Mouse (Mus musculus): Measurements from ENCODE around the gene Hivep3. TPM values are rescaled to one million over a fixed set of nuclear protein-coding genes. Genes with fewer than 3 reads are reported as not detected.

The Hivep3 gene
- polyA plus RNA-seq, 2 experiments: 3.8 to 5.1 TPM

DNA sequence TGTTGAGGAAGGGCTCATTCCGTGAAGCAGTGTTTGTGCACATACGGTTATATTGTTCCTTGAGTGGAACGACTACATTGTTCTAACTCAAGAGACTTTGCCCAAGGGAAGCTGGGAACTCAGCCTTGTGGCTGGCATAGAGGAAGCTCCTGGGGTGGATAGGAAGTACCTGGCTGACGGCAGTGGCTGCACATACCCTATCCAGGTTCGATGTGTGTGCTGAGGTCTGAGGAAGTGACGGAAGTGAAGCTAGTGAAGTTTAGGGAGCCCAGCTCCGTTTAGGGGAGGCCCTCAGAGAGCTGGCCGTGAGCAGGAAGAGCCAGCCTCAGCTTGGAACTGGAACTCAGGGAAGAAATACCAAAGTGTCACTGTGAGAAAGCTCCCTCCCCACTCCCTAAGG, 374.2 kb downstream of the Hivep3 start:
- no peaks in the 10 kb centered on the region for H3K4me1 ChIP-seq (ENCODE audit: control insufficient read depth, insufficient read depth, low read length)
- no peak overlapping the region for H3K27ac ChIP-seq (replicated peaks; ENCODE audit: low read depth, low read length)
- no peaks in the 10 kb centered on the region for H3K9me3 ChIP-seq (ENCODE audit: control insufficient read depth, low read length)
- H3K4me2 ChIP-seq (replicated peaks; ENCODE audit: low read depth, low read length, severe bottlenecking): no peak overlapping the region
- ATAC-seq (ENCODE audit: low FRiP score, low read depth) (no peak), DNase-seq (ENCODE audit: low spot score) (no peak)
- H3K9ac ChIP-seq (ENCODE audit: low read depth, low read length, severe bottlenecking): no peak overlapping the region
- WGBS: 75% methylated on average over 8 of the region's 8 CpGs
- no peak overlapping the region for H3K4me3 ChIP-seq (replicated peaks; ENCODE audit: low read length)
- no peak for TF ChIP-seq POLR2A (IDR thresholded peaks at IDR 0.05; ENCODE audit: borderline replicate concordance, extremely low read depth, insufficient read depth, insufficient read length)
- no peaks in the 10 kb centered on the region for H3K27me3 ChIP-seq (ENCODE audit: control insufficient read depth, insufficient read depth, low read length)
- H3K36me3 ChIP-seq (ENCODE audit: control insufficient read depth, insufficient read depth, low read length): no peaks in the 10 kb centered on the region

DNA sequence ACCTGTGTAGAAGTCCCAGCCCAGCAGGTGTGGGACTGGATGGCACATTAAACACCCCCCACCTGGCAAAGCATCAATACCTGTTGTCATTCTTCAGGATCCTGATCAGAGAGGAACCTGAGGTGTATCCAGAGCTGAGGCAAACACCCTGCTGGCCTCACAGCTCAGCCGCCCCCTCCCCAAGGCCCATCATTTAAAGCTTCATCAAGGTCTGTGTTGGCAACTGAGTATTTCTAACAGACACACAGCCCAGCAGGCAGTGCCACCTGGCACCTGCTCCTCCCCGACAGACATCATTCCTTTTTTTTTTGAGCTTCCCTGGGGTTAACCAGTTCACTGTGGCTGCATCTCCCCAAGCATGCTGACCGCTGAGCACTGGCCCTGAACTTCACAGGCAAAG, 381.9 kb downstream of the Hivep3 start:
- DNase-seq (ENCODE audit: low spot score) (no peak), ATAC-seq (ENCODE audit: low FRiP score, low read depth) (no peak)
- no peaks in the 10 kb centered on the region for H3K4me1 ChIP-seq (ENCODE audit: control insufficient read depth, insufficient read depth, low read length)
- H3K36me3 ChIP-seq (ENCODE audit: control insufficient read depth, insufficient read depth, low read length): no peaks in the 10 kb centered on the region
- TF ChIP-seq POLR2A (IDR thresholded peaks at IDR 0.05; ENCODE audit: borderline replicate concordance, extremely low read depth, insufficient read depth, insufficient read length): no peak
- H3K4me3 ChIP-seq (replicated peaks; ENCODE audit: low read length): no peak overlapping the region
- no peak overlapping the region for H3K4me2 ChIP-seq (replicated peaks; ENCODE audit: low read depth, low read length, severe bottlenecking)
- no peak overlapping the region for H3K27ac ChIP-seq (replicated peaks; ENCODE audit: low read depth, low read length)
- no peaks in the 10 kb centered on the region for H3K9me3 ChIP-seq (ENCODE audit: control insufficient read depth, low read length)
- 81% methylated on average over 3 of the region's 3 CpGs for WGBS
- no peaks in the 10 kb centered on the region for H3K27me3 ChIP-seq (ENCODE audit: control insufficient read depth, insufficient read depth, low read length)
- H3K9ac ChIP-seq (ENCODE audit: low read depth, low read length, severe bottlenecking): no peak overlapping the region

DNA sequence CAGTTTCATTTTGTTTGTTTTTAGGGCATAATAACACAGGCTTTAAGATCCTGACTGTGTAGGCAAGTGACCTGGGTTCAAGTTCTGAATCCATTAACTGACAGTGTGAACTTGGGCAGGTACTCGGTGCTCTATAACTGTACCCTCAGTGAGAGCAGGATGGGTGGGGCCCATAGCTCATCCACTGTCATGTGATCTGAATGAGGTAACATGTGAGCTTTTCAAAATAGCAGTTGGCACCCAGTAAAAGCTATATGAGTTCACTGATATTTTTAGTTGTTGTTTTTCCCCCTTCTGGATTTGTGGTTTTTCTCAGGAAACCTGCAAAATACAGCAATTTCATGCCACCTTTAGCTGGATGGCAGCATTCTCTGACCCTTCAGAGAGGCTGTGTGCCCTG, 382.7 kb downstream of the Hivep3 start:
- Histone ChIP-seq H3K4me3 (replicated peaks; ENCODE audit: low read length) (no peak overlapping the region), H3K27ac (replicated peaks; ENCODE audit: low read depth, low read length) (no peak overlapping the region), H3K27me3 (ENCODE audit: control insufficient read depth, insufficient read depth, low read length) (no peaks in the 10 kb centered on the region), H3K36me3 (ENCODE audit: control insufficient read depth, insufficient read depth, low read length) (no peaks in the 10 kb centered on the region), H3K4me2 (replicated peaks; ENCODE audit: low read depth, low read length, severe bottlenecking) (no peak overlapping the region), H3K9ac (ENCODE audit: low read depth, low read length, severe bottlenecking) (no peak overlapping the region), H3K9me3 (ENCODE audit: control insufficient read depth, low read length) (no peaks in the 10 kb centered on the region), H3K4me1 (ENCODE audit: control insufficient read depth, insufficient read depth, low read length) (no peaks in the 10 kb centered on the region)
- WGBS: 85% methylated on average over 1 of the region's 1 CpGs
- no peak for DNase-seq (ENCODE audit: low spot score)
- TF ChIP-seq POLR2A (IDR thresholded peaks at IDR 0.05; ENCODE audit: borderline replicate concordance, extremely low read depth, insufficient read depth, insufficient read length): no peak
- no peak for ATAC-seq (ENCODE audit: low FRiP score, low read depth)

DNA sequence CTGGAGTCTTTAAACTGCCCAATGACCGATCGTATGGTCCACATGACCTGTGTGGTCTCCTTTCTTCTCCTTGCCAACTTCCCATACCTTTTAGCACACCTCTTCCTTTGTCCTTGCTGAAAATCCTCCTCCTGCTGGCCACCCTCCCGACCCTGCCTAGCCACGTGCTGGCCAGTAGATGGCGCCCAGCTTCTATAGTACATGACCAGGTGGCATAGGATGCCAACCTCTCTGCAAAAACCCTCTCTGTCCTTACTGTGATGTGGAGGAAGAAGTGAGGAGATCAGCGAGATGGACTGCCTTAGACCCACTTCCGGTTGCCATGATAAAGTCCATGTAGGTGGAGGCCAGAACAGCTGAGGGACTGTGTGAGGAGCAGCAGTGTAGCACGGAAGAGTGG, 386.7 kb downstream of the Hivep3 start:
- no peak overlapping the region for H3K27ac ChIP-seq (replicated peaks; ENCODE audit: low read depth, low read length)
- H3K4me1 ChIP-seq (ENCODE audit: control insufficient read depth, insufficient read depth, low read length): no peaks in the 10 kb centered on the region
- no peaks in the 10 kb centered on the region for H3K9me3 ChIP-seq (ENCODE audit: control insufficient read depth, low read length)
- DNase-seq (ENCODE audit: low spot score) (no peak), ATAC-seq (ENCODE audit: low FRiP score, low read depth) (no peak)
- TF ChIP-seq POLR2A (IDR thresholded peaks at IDR 0.05; ENCODE audit: borderline replicate concordance, extremely low read depth, insufficient read depth, insufficient read length): no peak
- H3K36me3 ChIP-seq (ENCODE audit: control insufficient read depth, insufficient read depth, low read length): no peaks in the 10 kb centered on the region
- WGBS: 35% methylated on average over 8 of the region's 8 CpGs
- H3K9ac ChIP-seq (ENCODE audit: low read depth, low read length, severe bottlenecking): no peak overlapping the region
- no peak overlapping the region for H3K4me2 ChIP-seq (replicated peaks; ENCODE audit: low read depth, low read length, severe bottlenecking)
- no peak overlapping the region for H3K4me3 ChIP-seq (replicated peaks; ENCODE audit: low read length)
- no peaks in the 10 kb centered on the region for H3K27me3 ChIP-seq (ENCODE audit: control insufficient read depth, insufficient read depth, low read length)

DNA sequence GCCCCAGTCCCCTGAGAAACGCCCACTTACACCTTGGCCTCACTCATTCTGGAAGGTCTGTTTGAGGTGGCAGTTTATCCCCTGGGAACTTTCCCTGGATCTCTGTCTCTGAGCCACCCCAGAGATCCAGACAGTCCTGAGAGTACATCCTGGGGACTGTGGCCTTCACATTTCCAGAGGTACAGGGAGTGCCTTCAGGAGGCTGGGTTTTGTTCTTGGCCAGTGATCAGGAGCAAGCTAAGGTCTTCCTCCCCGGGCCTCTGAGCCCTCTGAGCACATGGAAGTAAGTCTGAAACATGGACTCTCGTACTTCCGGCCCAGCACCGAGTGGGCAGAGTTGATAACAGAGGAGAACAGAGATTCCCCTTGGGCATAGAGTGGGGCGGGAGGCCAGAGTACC, 391.1 kb downstream of the Hivep3 start:
- no peaks in the 10 kb centered on the region for H3K4me1 ChIP-seq (ENCODE audit: control insufficient read depth, insufficient read depth, low read length)
- TF ChIP-seq POLR2A (IDR thresholded peaks at IDR 0.05; ENCODE audit: borderline replicate concordance, extremely low read depth, insufficient read depth, insufficient read length): no peak
- no peaks in the 10 kb centered on the region for H3K36me3 ChIP-seq (ENCODE audit: control insufficient read depth, insufficient read depth, low read length)
- H3K9me3 ChIP-seq (ENCODE audit: control insufficient read depth, low read length): no peaks in the 10 kb centered on the region
- no peak overlapping the region for H3K4me2 ChIP-seq (replicated peaks; ENCODE audit: low read depth, low read length, severe bottlenecking)
- H3K4me3 ChIP-seq (replicated peaks; ENCODE audit: low read length): no peak overlapping the region
- ATAC-seq (ENCODE audit: low FRiP score, low read depth) (no peak), DNase-seq (ENCODE audit: low spot score) (no peak)
- no peak overlapping the region for H3K9ac ChIP-seq (ENCODE audit: low read depth, low read length, severe bottlenecking)
- 81% methylated on average over 6 of the region's 6 CpGs for WGBS
- no peak overlapping the region for H3K27ac ChIP-seq (replicated peaks; ENCODE audit: low read depth, low read length)
- no peaks in the 10 kb centered on the region for H3K27me3 ChIP-seq (ENCODE audit: control insufficient read depth, insufficient read depth, low read length)

DNA sequence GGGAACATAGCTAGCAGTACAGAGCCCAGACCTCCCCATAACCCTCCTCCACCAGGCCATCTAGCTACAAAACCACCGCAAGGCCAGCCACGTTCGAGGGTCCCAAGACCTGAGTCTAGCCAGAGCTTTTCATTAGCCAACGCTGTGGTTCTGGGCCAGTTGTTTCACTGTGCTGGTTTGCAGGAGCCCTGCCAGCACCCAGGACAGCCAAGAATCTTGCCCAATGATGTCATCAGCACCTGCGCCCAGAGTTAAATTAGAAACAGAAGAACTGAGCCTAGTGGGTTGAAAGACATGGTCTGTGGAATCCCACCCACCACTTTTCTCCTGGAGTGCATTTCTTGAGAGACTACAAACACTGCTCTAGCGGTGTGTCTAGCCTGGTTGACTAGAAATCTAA, 392.5 kb downstream of the Hivep3 start:
- H3K27me3 ChIP-seq (ENCODE audit: control insufficient read depth, insufficient read depth, low read length): no peaks in the 10 kb centered on the region
- 59% methylated on average over 6 of the region's 6 CpGs for WGBS
- H3K27ac ChIP-seq (replicated peaks; ENCODE audit: low read depth, low read length): peak overlapping the region; percentile 52
- no peaks in the 10 kb centered on the region for H3K36me3 ChIP-seq (ENCODE audit: control insufficient read depth, insufficient read depth, low read length)
- H3K9ac ChIP-seq (ENCODE audit: low read depth, low read length, severe bottlenecking): no peak overlapping the region
- TF ChIP-seq POLR2A (IDR thresholded peaks at IDR 0.05; ENCODE audit: borderline replicate concordance, extremely low read depth, insufficient read depth, insufficient read length): no peak
- H3K4me3 ChIP-seq (replicated peaks; ENCODE audit: low read length): no peak overlapping the region
- DNase-seq (ENCODE audit: low spot score): peak; percentile 45
- H3K9me3 ChIP-seq (ENCODE audit: control insufficient read depth, low read length): no peaks in the 10 kb centered on the region
- peak; percentile 35; the same call in 1 of the 2 replicates for ATAC-seq (ENCODE audit: low FRiP score, low read depth)
- no peaks in the 10 kb centered on the region for H3K4me1 ChIP-seq (ENCODE audit: control insufficient read depth, insufficient read depth, low read length)
- H3K4me2 ChIP-seq (replicated peaks; ENCODE audit: low read depth, low read length, severe bottlenecking): no peak overlapping the region
